Mouse (Mus musculus) c-Kit-positive CD71-negative TER-119-negative erythroid progenitor cells, embryonic 14.5 days (primary cell): ENCODE measurements around the gene Snx33.

Experiments
- DNase-seq: peaks from one replicate; pipeline ENCODE4 v3.0.0-alpha.2; 2013; ENCODE audit warnings: low read depth

Snx33 gene

GRCm38 (mm10) chr9:56890522-56891250, 37.5 kb downstream of the Snx33 start:
- no peak for DNase-seq

GRCm38 (mm10) chr9:56889817-56890216, 38.4 kb downstream of the Snx33 start:
- DNase-seq, result peak; percentile 73

GRCm38 (mm10) chr9:56887581-56887980, 40.6 kb downstream of the Snx33 start:
- DNase-seq, result no peak

- DNase-seq, result no peak
Measured at GRCm38 (mm10) chr9:56886601-56887000, 41.6 kb downstream of the Snx33 start.

GRCm38 (mm10) chr9:56886113-56886512, 42.1 kb downstream of the Snx33 start:
- no peak for DNase-seq

- no peak for DNase-seq
Measured at GRCm38 (mm10) chr9:56884328-56884727, 43.8 kb downstream of the Snx33 start.

GRCm38 (mm10) chr9:56883470-56883869, 44.7 kb downstream of the Snx33 start:
- no peak for DNase-seq

- DNase-seq, result no peak
Measured at GRCm38 (mm10) chr9:56882818-56883217, 45.4 kb downstream of the Snx33 start.

- DNase-seq, result no peak
Measured at GRCm38 (mm10) chr9:56882283-56882682, 45.9 kb downstream of the Snx33 start.

GRCm38 (mm10) chr9:56881539-56882082, 46.6 kb downstream of the Snx33 start:
- no peak for DNase-seq

- DNase-seq, result no peak
Measured at GRCm38 (mm10) chr9:56880790-56881189, 47.4 kb downstream of the Snx33 start.

- DNase-seq, result no peak
Measured at GRCm38 (mm10) chr9:56877284-56877683, 50.9 kb downstream of the Snx33 start.

- DNase-seq, result no peak
Measured at GRCm38 (mm10) chr9:56876784-56877183, 51.4 kb downstream of the Snx33 start.

GRCm38 (mm10) chr9:56873097-56873496, 55.1 kb downstream of the Snx33 start:
- no peak for DNase-seq

GRCm38 (mm10) chr9:56872105-56872903, 55.9 kb downstream of the Snx33 start:
- DNase-seq, result no peak

- no peak for DNase-seq
Measured at GRCm38 (mm10) chr9:56871191-56871590, 57.0 kb downstream of the Snx33 start.

GRCm38 (mm10) chr9:56870778-56871177, 57.4 kb downstream of the Snx33 start:
- no peak for DNase-seq

GRCm38 (mm10) chr9:56869552-56869951, 58.6 kb downstream of the Snx33 start:
- DNase-seq, result no peak

GRCm38 (mm10) chr9:56868292-56868691, 59.9 kb downstream of the Snx33 start:
- DNase-seq, result no peak
